ENCODE assay signal across 13 mouse cellular contexts in the genomic region with DNA sequence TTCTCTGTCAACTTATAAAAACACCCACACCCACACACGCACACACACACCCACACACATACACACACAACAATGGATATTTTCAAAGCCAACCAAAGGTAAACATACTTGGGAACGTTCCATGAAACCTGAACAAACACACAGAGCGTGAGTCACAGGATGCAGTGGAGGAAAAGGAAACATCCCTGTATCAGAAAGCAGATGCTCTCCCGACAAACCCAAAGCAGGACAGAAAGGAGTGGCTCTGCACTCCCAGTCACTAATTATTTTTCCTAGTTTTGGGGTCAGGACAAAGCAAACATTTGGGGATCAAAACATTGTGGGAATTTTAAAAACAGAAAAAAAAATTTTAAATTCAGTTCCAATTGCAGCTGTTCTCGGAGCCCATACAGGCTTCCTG. TPM values are rescaled to one million over a fixed set of nuclear protein-coding genes. Genes with fewer than 3 reads are reported as not detected.
A peak's percentile ranks its signal among the peaks of the same experiment; 100 is the strongest.
DNase-seq lines count a peak whose midpoint lies in the region; ATAC-seq lines count a peak whose summit lies in the region.
"Had no signal": no experiment of that assay in that cellular context is flagged by ENCODE, and none has a peak within 500 bp of the region (broad histone marks: within the 10 kb centered on the region; RNA-seq: fewer than 3 reads in every experiment).

No protein-coding gene starts in this region.

- no peak; the same call in 1 of the 2 replicates for ATAC-seq in stomach, embryonic 16.5 days (ENCODE audit: insufficient read depth, low FRiP score)
- ATAC-seq: inflammation-experienced regulatory T-cells, adult 6 months had no signal

- H3K27ac ChIP-seq in stomach, embryonic 16.5 days (ENCODE audit: low read length), result peak overlapping the region; percentile 19; the same call in 1 of the 2 replicates
- H3K27ac ChIP-seq: midbrain, embryonic 10.5 days had no signal

- H3K4me3 ChIP-seq in stomach, embryonic 16.5 days (replicated peaks; ENCODE audit: low read length), result no peak overlapping the region
- H3K4me3 ChIP-seq: erythroblast, embryonic 14.5 days; midbrain, embryonic 10.5 days had no signal

- WGBS in stomach, embryonic 16.5 days, result 56% methylated on average over 5 of the region's 5 CpGs

- no peaks in the 10 kb centered on the region for H3K9me3 ChIP-seq in stomach, embryonic 16.5 days (replicated peaks; ENCODE audit: control insufficient read depth, low read length)
- H3K9me3 ChIP-seq: midbrain, embryonic 10.5 days had no signal

- no peaks in the 10 kb centered on the region for H3K4me1 ChIP-seq in stomach, embryonic 16.5 days (ENCODE audit: control insufficient read depth, insufficient read depth, low read length)

- peak; percentile 16 for DNase-seq in embryo, embryonic 10 days (ENCODE audit: low spot score)
- DNase-seq in embryo, embryonic 11 days, result no peak
- DNase-seq in kidney, adult 9 months, result peak; percentile 12
- DNase-seq in kidney, postnatal 10 days, result no peak
- peak; percentile 46 for DNase-seq in lung, postnatal 36 days
- DNase-seq in lung, postnatal 14 days, result no peak
- no peak for DNase-seq in ovary, postnatal 36 days (ENCODE audit: low spot score)
- DNase-seq: cerebellum, postnatal 36 days; spleen, adult 18-20 months had no signal

- H3K36me3 ChIP-seq in stomach, embryonic 16.5 days (ENCODE audit: control insufficient read depth, insufficient read depth, low read length), result peaks cover 48% of the 10 kb centered on the region

- H3K9ac ChIP-seq in stomach, embryonic 16.5 days (ENCODE audit: low read length), result no peak overlapping the region

- no peak overlapping the region for H3K4me2 ChIP-seq in stomach, embryonic 16.5 days (ENCODE audit: low read depth, low read length)

- H3K27me3 ChIP-seq in stomach, embryonic 16.5 days (ENCODE audit: control insufficient read depth, insufficient read depth, low read length), result no peaks in the 10 kb centered on the region

RNA-seq across cellular contexts. Expression of a gene that starts 38.1 kb away (rescaled TPM):
- polyA plus RNA-seq in stomach, embryonic 16.5 days (2015; fragmentation: Nextera tagmentation; extraction: Ambion mirVana), result 15.6 and 20.9 TPM in 2 replicates

Comparison
In these comparisons a context has a peak if more than half of its experiments do, and no peak if none do; other contexts are left out.
1. DNase-seq: peak in embryo, embryonic 10 days (single experiment), kidney, adult 9 months (single experiment) and lung, postnatal 36 days (single experiment); none in embryo, embryonic 11 days (single experiment), kidney, postnatal 10 days (single experiment), lung, postnatal 14 days (single experiment) and ovary, postnatal 36 days (single experiment).